Comparison of ENCODE assay signal across 21 mouse cellular contexts in the genomic region with DNA sequence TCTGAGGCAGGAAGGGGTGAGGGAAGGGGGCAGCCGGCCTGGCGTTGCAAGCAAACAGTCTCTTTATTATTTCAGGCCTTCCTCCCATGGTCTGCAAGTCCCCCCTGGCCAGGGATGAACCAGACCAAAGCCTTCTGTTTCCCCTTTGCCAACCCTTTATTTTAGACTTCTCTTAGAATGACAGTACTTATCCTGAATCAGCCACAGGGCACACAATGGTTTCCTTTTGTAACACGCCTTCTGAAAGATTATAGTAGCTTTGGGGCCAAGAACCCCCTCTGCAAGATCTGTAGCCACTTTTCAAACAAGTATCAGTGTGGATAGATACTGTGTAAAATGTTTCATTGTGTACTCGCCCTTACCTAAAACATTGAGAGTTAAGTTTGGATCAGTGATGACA.
A peak's percentile ranks its signal among the peaks of the same experiment; 100 is the strongest.
DNase-seq lines count a peak whose midpoint lies in the region; ATAC-seq lines count a peak whose summit lies in the region.
"Had no signal": no experiment of that assay in that cellular context is flagged by ENCODE, and none has a peak within 500 bp of the region (broad histone marks: within the 10 kb centered on the region; RNA-seq: fewer than 3 reads in every experiment).

No protein-coding gene starts in this region.

- H3K27ac ChIP-seq in heart, embryonic 12.5 days (ENCODE audit: poor library complexity, severe bottlenecking), result no peak overlapping the region; the same call in 1 of the 2 replicates
- peak overlapping the region; percentile 51 for H3K27ac ChIP-seq in limb, embryonic 12.5 days
- H3K27ac ChIP-seq in limb, embryonic 10.5 days, result no peak overlapping the region
- 0 out of 2 replicates have a peak overlapping the region, but pooled peaks have one; percentile 25 for H3K27ac ChIP-seq in embryonic facial prominence, embryonic 10.5 days (replicated peaks)
- H3K27ac ChIP-seq: forebrain, embryonic 13.5 days; hindbrain, embryonic 15.5 days had no signal

- 0 out of 2 replicates have a peak, but pooled peaks cover 3% of the 10 kb centered on the region for H3K4me1 ChIP-seq in heart, embryonic 12.5 days (replicated peaks)
- H3K4me1 ChIP-seq in limb, embryonic 12.5 days (replicated peaks), result peaks cover 32% of the 10 kb centered on the region
- H3K4me1 ChIP-seq in limb, embryonic 10.5 days, result peaks cover 30% of the 10 kb centered on the region
- peaks cover 15% of the 10 kb centered on the region for H3K4me1 ChIP-seq in embryonic facial prominence, embryonic 10.5 days
- H3K4me1 ChIP-seq: forebrain, embryonic 13.5 days had no signal

- 0 out of 2 replicates have a peak, but pooled peaks cover 3% of the 10 kb centered on the region for H3K9me3 ChIP-seq in heart, embryonic 12.5 days (replicated peaks)
- peaks cover 7% of the 10 kb centered on the region; the same call in 1 of the 2 replicates for H3K9me3 ChIP-seq in limb, embryonic 12.5 days
- H3K9me3 ChIP-seq in limb, embryonic 10.5 days (replicated peaks), result no peaks in the 10 kb centered on the region
- H3K9me3 ChIP-seq in embryonic facial prominence, embryonic 10.5 days, result no peaks in the 10 kb centered on the region
- H3K9me3 ChIP-seq: embryonic facial prominence, embryonic 13.5 days; forebrain, embryonic 13.5 days; hindbrain, embryonic 15.5 days had no signal

- no peak for DNase-seq in heart, adult 8-10 months (ENCODE audit: low spot score)
- no peak for DNase-seq in limb, embryonic 10.5 days (ENCODE audit: low spot score)
- DNase-seq in embryonic facial prominence, embryonic 10.5 days (ENCODE audit: low spot score), result no peak
- no peak for DNase-seq in B cell, adult 2 months
- no peak for DNase-seq in adrenal gland, adult 8-10 months
- DNase-seq: adrenal gland, postnatal 14 days; cerebellum, adult 18-20 months; cerebellum, adult 9-11 months; cerebellum, postnatal 36 days; embryo, embryonic 11 days; gastrocnemius, postnatal 36 days; heart, adult 18-20 months; heart, postnatal 10 days; kidney, adult 2 months had no signal

- peaks cover 9% of the 10 kb centered on the region for H3K36me3 ChIP-seq in heart, embryonic 12.5 days
- H3K36me3 ChIP-seq in limb, embryonic 12.5 days, result no peaks in the 10 kb centered on the region
- peaks cover 14% of the 10 kb centered on the region for H3K36me3 ChIP-seq in limb, embryonic 10.5 days
- peaks cover 26% of the 10 kb centered on the region for H3K36me3 ChIP-seq in embryonic facial prominence, embryonic 10.5 days (replicated peaks)
- H3K36me3 ChIP-seq: hindbrain, embryonic 15.5 days had no signal

- ATAC-seq in heart, embryonic 12.5 days (ENCODE audit: insufficient number of reproducible peaks, low FRiP score), result peak; percentile 33; the same call in 1 of the 2 replicates
- ATAC-seq in limb, embryonic 12.5 days (ENCODE audit: insufficient number of reproducible peaks, insufficient read depth, low FRiP score, low TSS enrichment, low read depth), result no peak
- peak; percentile 17 for ATAC-seq in CD4-positive, CD25-positive, alpha-beta regulatory T cell, adult 4 months
- ATAC-seq: forebrain, embryonic 13.5 days; intestine, embryonic 16.5 days had no signal

- no peak overlapping the region for H3K9ac ChIP-seq in heart, embryonic 12.5 days
- H3K9ac ChIP-seq in limb, embryonic 12.5 days (replicated peaks), result no peak overlapping the region
- H3K9ac ChIP-seq: embryonic facial prominence, embryonic 13.5 days; forebrain, embryonic 13.5 days; hindbrain, embryonic 15.5 days had no signal

- H3K4me2 ChIP-seq in heart, embryonic 12.5 days, result no peak overlapping the region
- no peak overlapping the region for H3K4me2 ChIP-seq in limb, embryonic 12.5 days
- H3K4me2 ChIP-seq: embryonic facial prominence, embryonic 13.5 days; forebrain, embryonic 13.5 days; hindbrain, embryonic 15.5 days had no signal

- H3K4me3 ChIP-seq in heart, embryonic 12.5 days, result no peak overlapping the region
- H3K4me3 ChIP-seq in limb, embryonic 12.5 days (replicated peaks), result no peak overlapping the region
- H3K4me3 ChIP-seq in limb, embryonic 10.5 days, result no peak overlapping the region
- no peak overlapping the region for H3K4me3 ChIP-seq in embryonic facial prominence, embryonic 10.5 days
- H3K4me3 ChIP-seq: embryonic facial prominence, embryonic 13.5 days; forebrain, embryonic 13.5 days; hindbrain, embryonic 15.5 days had no signal

- 49% methylated on average over 4 of the region's 4 CpGs for WGBS in heart, embryonic 12.5 days
- WGBS in limb, embryonic 12.5 days, result 52% methylated on average over 4 of the region's 4 CpGs
- 60% methylated on average over 4 of the region's 4 CpGs for WGBS in limb, embryonic 10.5 days
- 44% methylated on average over 4 of the region's 4 CpGs for WGBS in embryonic facial prominence, embryonic 10.5 days

- H3K27me3 ChIP-seq in heart, embryonic 12.5 days (replicated peaks), result no peaks in the 10 kb centered on the region
- H3K27me3 ChIP-seq in limb, embryonic 12.5 days, result no peaks in the 10 kb centered on the region
- no peaks in the 10 kb centered on the region for H3K27me3 ChIP-seq in limb, embryonic 10.5 days (ENCODE audit: low read depth, poor library complexity, severe bottlenecking)
- no peaks in the 10 kb centered on the region for H3K27me3 ChIP-seq in embryonic facial prominence, embryonic 10.5 days (replicated peaks; ENCODE audit: low read depth, poor library complexity, severe bottlenecking)
- H3K27me3 ChIP-seq: embryonic facial prominence, embryonic 13.5 days; forebrain, embryonic 13.5 days; hindbrain, embryonic 15.5 days had no signal

Comparison
In these comparisons a context has a peak if more than half of its experiments do, and no peak if none do; other contexts are left out.
1. H3K27ac ChIP-seq: peak in limb, embryonic 12.5 days (single experiment) and embryonic facial prominence, embryonic 10.5 days (single experiment); none in heart, embryonic 12.5 days (single experiment) and limb, embryonic 10.5 days (single experiment).